Mouse (Mus musculus) testis, adult 2 months (tissue): ENCODE results near the gene Nudt1.

Experiments used
- CTCF ChIP-seq: fragments of 200-500 bp; IDR thresholded peaks from 2 replicates; pipeline ENCODE4 v1.5.1; 2012; ENCODE audit warnings: low read depth, mild to moderate bottlenecking, inconsistent platforms, low read length, moderate library complexity; ENCODE audit not compliant: control insufficient read depth, insufficient read depth, insufficient replicate concordance
- POLR2A ChIP-seq: fragments of 200-500 bp; IDR thresholded peaks from 2 replicates; pipeline ENCODE4 v1.6.1; 2012; ENCODE audit warnings: low read depth, mild to moderate bottlenecking, inconsistent platforms, low read length, moderate library complexity; ENCODE audit not compliant: control insufficient read depth

GRCm38 (mm10) chr5:140375249-140375829 lies 53.9 kb downstream of the Nudt1 start:
- TF ChIP-seq CTCF (no peak), POLR2A (no peak)
